In genomic region chr16:20589939-20590679, GRCm38 (mm10) we compare ENCODE assay signal across 9 mouse cellular contexts. TPM values are rescaled to one million over a fixed set of nuclear protein-coding genes. Genes with fewer than 3 reads are reported as not detected.
A peak's percentile ranks its signal among the peaks of the same experiment; 100 is the strongest.
DNase-seq lines count a peak whose midpoint lies in the region; ATAC-seq and TF ChIP-seq lines count a peak whose summit lies in the region.
"Had no signal": no experiment of that assay in that cellular context is flagged by ENCODE, and none has a peak within 500 bp of the region (broad histone marks: within the 10 kb centered on the region; RNA-seq: fewer than 3 reads in every experiment).

No protein-coding gene starts in this region.

- under 1% methylated on average over 39 of the region's 39 CpGs for WGBS in heart, postnatal 0 days

- peak overlapping the region; percentile 75 for H3K4me2 ChIP-seq in heart, postnatal 0 days (ENCODE audit: low read depth, low read length)

- peaks cover 58% of the 10 kb centered on the region for H3K27me3 ChIP-seq in heart, postnatal 0 days (ENCODE audit: control insufficient read depth, insufficient read depth, low read length)

- no peaks in the 10 kb centered on the region for H3K9me3 ChIP-seq in heart, postnatal 0 days (replicated peaks; ENCODE audit: control insufficient read depth, low read length)

- ATAC-seq in heart, postnatal 0 days (ENCODE audit: insufficient read depth, low read depth): no peak

- peak overlapping the region; percentile 64 for H3K4me3 ChIP-seq in gastrocnemius, adult 2 months
- peak overlapping the region; percentile 56 for H3K4me3 ChIP-seq in cortical plate, adult 2 months (ENCODE audit: insufficient read depth, low read length)
- peak overlapping the region; percentile 52 for H3K4me3 ChIP-seq in heart, postnatal 0 days (ENCODE audit: low read depth, low read length)

- no peak for TF ChIP-seq POLR2A in cortical plate, adult 2 months (IDR thresholded peaks at IDR 0.05; ENCODE audit: extremely low read depth, insufficient read depth, low read length)

- no peak for TF ChIP-seq CTCF in gastrocnemius, adult 2 months (IDR thresholded peaks at IDR 0.05)
- TF ChIP-seq CTCF in cortical plate, adult 2 months (IDR thresholded peaks at IDR 0.05; ENCODE audit: extremely low read depth, insufficient read depth, low read length): no peak
- no peak for TF ChIP-seq CTCF in heart, postnatal 0 days (IDR thresholded peaks at IDR 0.05; ENCODE audit: low read depth)

- no peak for DNase-seq in gastrocnemius, adult 2 months
- no peak for DNase-seq in gastrocnemius, adult 8-10 months (ENCODE audit: low spot score in 2 of 2)
- peak; percentile 41 for DNase-seq in ES-CJ7 (ENCODE audit: low read depth, low spot score)
- no peak for DNase-seq in heart, postnatal 0 days (ENCODE audit: low spot score)
- DNase-seq in left cerebral cortex, postnatal 25 days (ENCODE audit: low spot score in 2 of 2): peak; percentile 65 to 70
- peak; percentile 66 for DNase-seq in neural tube, embryonic 10.5 days (ENCODE audit: extremely low spot score, low spot score)
- no peak for DNase-seq in spleen, postnatal 36 days (ENCODE audit: low spot score in 2 of 2)

- TF ChIP-seq EP300 in heart, postnatal 0 days (IDR thresholded peaks at IDR 0.05; ENCODE audit: low read depth): no peak

- no peak overlapping the region for H3K27ac ChIP-seq in gastrocnemius, adult 2 months
- no peak overlapping the region for H3K27ac ChIP-seq in cortical plate, adult 2 months (ENCODE audit: insufficient read depth, low read length)
- no peak overlapping the region for H3K27ac ChIP-seq in heart, postnatal 0 days (ENCODE audit: low read depth)

- 0 out of 2 replicates have a peak overlapping the region, but pooled peaks have one; percentile 7 for H3K9ac ChIP-seq in heart, postnatal 0 days (replicated peaks; ENCODE audit: low read depth, low read length)

- H3K4me1 ChIP-seq in cortical plate, adult 2 months (ENCODE audit: control insufficient read depth, insufficient read depth, low read length): no peaks in the 10 kb centered on the region
- peaks cover 11% of the 10 kb centered on the region; the same call in 1 of the 2 replicates for H3K4me1 ChIP-seq in heart, postnatal 0 days (ENCODE audit: control insufficient read depth, insufficient read depth)

- no peaks in the 10 kb centered on the region for H3K36me3 ChIP-seq in heart, postnatal 0 days (replicated peaks; ENCODE audit: control insufficient read depth, insufficient read depth, low read length)

- intact Hi-C loops in gastrocnemius, adult 2 months (cut with DNase I): no loop called here
- intact Hi-C loops in left cerebral cortex, postnatal 25 days (cut with DNase I): no loop called here

RNA-seq across cellular contexts. Expression of gene Vwa5b2, which starts 0.8 kb away (rescaled TPM):
- total RNA-seq in gastrocnemius, adult 2 months (2021): under 1 TPM; 0.08 to 0.20 TPM
- under 1 TPM in 1 of 4 experiments, not detected in 3; 0.13 TPM for total RNA-seq in gastrocnemius, adult 8-10 months (2022)
- polyA plus RNA-seq in cortical plate, adult 2 months (2012; rRNA removed): 102 and 119 TPM in 2 replicates
- total RNA-seq in heart, postnatal 0 days (2014; rRNA removed; ENCODE audit: low replicate concordance): 0.46 TPM in 1 of 2 replicates, not detected in the other
- 0.04 TPM in 1 of 2 replicates, not detected in the other for polyA plus RNA-seq in heart, postnatal 0 days (2015; fragmentation: Nextera tagmentation; extraction: Ambion mirVana)
- 10 to 100 TPM; 49.0 to 58.2 TPM for total RNA-seq in left cerebral cortex, postnatal 25 days (2021)

RNA-seq across cellular contexts. Expression of gene Eef1akmt4, which starts 21.3 kb away (rescaled TPM):
- 1 to 10 TPM; 3.4 to 6.3 TPM for total RNA-seq in gastrocnemius, adult 2 months (2021)
- 1 to 10 TPM; 2.4 to 6.6 (median 4.4) TPM for total RNA-seq in gastrocnemius, adult 8-10 months (2022)
- polyA plus RNA-seq in cortical plate, adult 2 months (2012; rRNA removed): 2.5 and 3.1 TPM in 2 replicates
- total RNA-seq in heart, postnatal 0 days (2014; rRNA removed; ENCODE audit: low replicate concordance): 9.5 and 18.9 TPM in 2 replicates
- polyA plus RNA-seq in heart, postnatal 0 days (2015; fragmentation: Nextera tagmentation; extraction: Ambion mirVana): 11.2 and 12.6 TPM in 2 replicates
- total RNA-seq in left cerebral cortex, postnatal 25 days (2021): 1 to 10 TPM; 1.8 to 2.7 TPM

RNA-seq across cellular contexts. Expression of gene Gm49333, which starts 21.3 kb away (rescaled TPM):
- total RNA-seq in gastrocnemius, adult 2 months (2021): not detected
- total RNA-seq in gastrocnemius, adult 8-10 months (2022): under 1 TPM in 1 of 4 experiments, not detected in 3; 0.09 TPM
- polyA plus RNA-seq in cortical plate, adult 2 months (2012; rRNA removed): not detected in 2 replicates
- total RNA-seq in heart, postnatal 0 days (2014; rRNA removed; ENCODE audit: low replicate concordance): not detected in 2 replicates
- polyA plus RNA-seq in heart, postnatal 0 days (2015; fragmentation: Nextera tagmentation; extraction: Ambion mirVana): not detected in 2 replicates
- not detected for total RNA-seq in left cerebral cortex, postnatal 25 days (2021)
- total RNA-seq: heart, adult 18-20 months had no signal

RNA-seq across cellular contexts. Expression of gene Alg3, which starts 21.4 kb away (rescaled TPM):
- 10 to 100 TPM; 13.4 to 14.6 TPM for total RNA-seq in gastrocnemius, adult 2 months (2021)
- total RNA-seq in gastrocnemius, adult 8-10 months (2022): 10 to 100 TPM; 10.1 to 13.6 (median 12.2) TPM
- 16.4 and 18.3 TPM in 2 replicates for polyA plus RNA-seq in cortical plate, adult 2 months (2012; rRNA removed)
- 15.3 and 21.6 TPM in 2 replicates for total RNA-seq in heart, postnatal 0 days (2014; rRNA removed; ENCODE audit: low replicate concordance)
- polyA plus RNA-seq in heart, postnatal 0 days (2015; fragmentation: Nextera tagmentation; extraction: Ambion mirVana): 20.2 and 20.7 TPM in 2 replicates
- total RNA-seq in left cerebral cortex, postnatal 25 days (2021): 10 to 100 TPM; 12.9 to 14.4 TPM

RNA-seq across cellular contexts. Expression of gene Camk2n2, which starts 31.0 kb away (rescaled TPM):
- total RNA-seq in gastrocnemius, adult 2 months (2021): 1 to 10 TPM; 1.1 to 1.3 TPM
- 1 to 10 TPM in 1 of 4 experiments, under 1 TPM in 3; 0.41 to 1.5 (median 0.51) TPM for total RNA-seq in gastrocnemius, adult 8-10 months (2022)
- polyA plus RNA-seq in cortical plate, adult 2 months (2012; rRNA removed): 188 and 191 TPM in 2 replicates
- 0.31 and 1.5 TPM in 2 replicates for total RNA-seq in heart, postnatal 0 days (2014; rRNA removed; ENCODE audit: low replicate concordance)
- 0.34 and 0.49 TPM in 2 replicates for polyA plus RNA-seq in heart, postnatal 0 days (2015; fragmentation: Nextera tagmentation; extraction: Ambion mirVana)
- 100 to 1,000 TPM; 151 to 168 TPM for total RNA-seq in left cerebral cortex, postnatal 25 days (2021)

Comparison
In these comparisons a context has a peak if more than half of its experiments do, and no peak if none do; other contexts are left out.
1. DNase-seq: peak in ES-CJ7 (single experiment), left cerebral cortex, postnatal 25 days (2 of 2) and neural tube, embryonic 10.5 days (single experiment); none in gastrocnemius, adult 2 months (single experiment), gastrocnemius, adult 8-10 months (0 of 2), heart, postnatal 0 days (single experiment) and spleen, postnatal 36 days (0 of 2).
2. RNA of gene Vwa5b2, which starts 0.8 kb away (total RNA-seq): 49.0 to 58.2 TPM in left cerebral cortex, postnatal 25 days; 0.46 TPM in heart, postnatal 0 days, 0.08 to 0.20 TPM in gastrocnemius, adult 2 months and 0.13 TPM in gastrocnemius, adult 8-10 months; every median in the first group is over 10 times any median in the second.
3. Peak in every context shown above with its lines, with median percentiles within 50 percentile points of each other: H3K4me3 ChIP-seq.